Mouse (Mus musculus): Measurements from ENCODE around the gene Elp4.

- no peak for TF ChIP-seq POLR2A (IDR thresholded peaks at IDR 0.05; ENCODE audit: borderline replicate concordance, low read depth, low read length)
- no peak for TF ChIP-seq CTCF (IDR thresholded peaks at IDR 0.05; ENCODE audit: low read depth, low read length)
Measured at GRCm38 (mm10) chr2:105730704-105731103, 173.7 kb downstream of the Elp4 start.

Measured in bone marrow macrophage, adult 2 months (primary cell).